Mouse (Mus musculus): ENCODE measurements at regions not wholly inside any gene's neighbourhood (a gene's known extent, or its start where the extent isn't known, plus 50 kb on each side); places are given as distances from the start of the nearest gene placed in this dataset.
"Not testable (repeated sequence)": the region's sequence is repeated elsewhere in the genome, so short reads cannot be mapped to it uniquely, and the experiment has no call there.

DNA sequence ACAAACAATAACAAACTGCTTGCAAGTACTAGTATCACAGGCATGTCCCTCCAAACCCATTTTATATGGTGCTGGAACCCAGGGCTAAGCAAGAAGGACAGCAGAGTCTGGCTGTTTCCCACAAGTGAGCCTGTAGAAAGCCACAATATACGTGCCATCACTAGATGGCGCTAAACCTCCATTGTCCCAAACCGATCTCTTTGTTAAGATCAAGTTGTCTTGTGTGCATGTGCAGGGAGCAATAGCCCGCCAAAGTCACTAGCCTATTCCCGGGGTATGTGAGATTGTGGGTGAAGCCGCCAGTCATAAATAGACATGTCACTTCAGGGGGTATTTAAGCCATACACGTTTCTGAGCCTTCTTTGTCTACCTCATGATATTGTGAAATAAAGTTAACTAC lies 145.4 kb upstream of the Asap2 start:
- not testable (repeated sequence) for TF ChIP-seq CTCF (IDR thresholded peaks at IDR 0.05; ENCODE audit: borderline replicate concordance, insufficient read depth, low read depth, low read length); POLR2A (IDR thresholded peaks at IDR 0.05; ENCODE audit: borderline replicate concordance, insufficient read depth, low read length)

Measured in cerebellum, adult 2 months (tissue).